In the genomic region with DNA sequence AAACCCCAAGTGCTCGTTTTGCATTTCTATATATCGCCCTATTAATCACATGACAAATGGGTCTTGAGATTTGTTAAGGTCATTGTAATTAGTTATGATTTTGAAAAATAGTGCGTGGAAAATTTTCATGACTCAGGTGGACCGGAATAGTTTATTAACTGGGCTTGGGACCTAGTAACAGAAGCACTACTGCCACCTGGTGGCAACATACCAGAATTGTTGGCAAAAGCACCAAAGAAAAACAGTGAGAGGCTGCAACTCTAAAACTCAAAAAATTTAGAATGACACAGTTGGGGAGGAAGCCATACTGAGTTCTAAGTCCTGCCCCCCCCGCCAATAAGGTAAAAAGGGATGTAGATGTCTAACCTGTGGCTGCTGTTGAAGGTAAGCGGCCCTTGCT, we compare ENCODE assay signal across 11 mouse cellular contexts. TPM values are rescaled to one million over a fixed set of nuclear protein-coding genes. Genes with fewer than 3 reads are reported as not detected.
DNase-seq lines count a peak whose midpoint lies in the region; ATAC-seq and TF ChIP-seq lines count a peak whose summit lies in the region.
"Had no signal": no experiment of that assay in that cellular context is flagged by ENCODE, and none has a peak within 500 bp of the region (broad histone marks: within the 10 kb centered on the region; RNA-seq: fewer than 3 reads in every experiment).

No protein-coding gene starts in this region.

- no peak overlapping the region for H3K9ac ChIP-seq in heart, adult 2 months (ENCODE audit: low read depth, low read length)
- H3K9ac ChIP-seq in intestine, embryonic 16.5 days (ENCODE audit: low read depth, low read length): no peak overlapping the region
- H3K9ac ChIP-seq: embryonic facial prominence, embryonic 12.5 days; limb, embryonic 15.5 days had no signal

- no peaks in the 10 kb centered on the region for H3K79me2 ChIP-seq in heart, adult 2 months (replicated peaks; ENCODE audit: control insufficient read depth, insufficient read depth, low read length)

- TF ChIP-seq POLR2A in heart, adult 2 months (IDR thresholded peaks at IDR 0.05; ENCODE audit: insufficient read depth, low read depth, low read length): no peak
- no peak for TF ChIP-seq POLR2A in spleen, adult 2 months (IDR thresholded peaks at IDR 0.05; ENCODE audit: low read depth, low read length)

- DNase-seq in heart, adult 2 months: peak; percentile 28 to 32
- DNase-seq in heart, postnatal 25 days (ENCODE audit: low spot score): no peak
- peak; percentile 7 for DNase-seq in spleen, adult 2 months (ENCODE audit: low read depth in 1 of 2, low spot score in 2 of 2)
- no peak for DNase-seq in spleen, postnatal 4 days (ENCODE audit: low spot score in 2 of 2)
- peak; percentile 19 for DNase-seq in c-Kit-negative CD71-positive TER-119-positive erythroid progenitor cells, embryonic 14.5 days (ENCODE audit: low read depth, low spot score)
- DNase-seq in hindlimb bud, embryonic 11.5 days (ENCODE audit: extremely low spot score, low read depth, low spot score): peak; percentile 16
- peak; percentile 40 for DNase-seq in retina, adult 2 months (ENCODE audit: low read depth, low spot score)

- no peaks in the 10 kb centered on the region for H3K27me3 ChIP-seq in heart, adult 2 months (ENCODE audit: control insufficient read depth, insufficient read depth, low read length)
- no peaks in the 10 kb centered on the region for H3K27me3 ChIP-seq in spleen, adult 2 months (ENCODE audit: control insufficient read depth, insufficient read depth, low read length)
- no peaks in the 10 kb centered on the region for H3K27me3 ChIP-seq in intestine, embryonic 16.5 days (replicated peaks; ENCODE audit: control insufficient read depth, insufficient read depth, low read length)
- H3K27me3 ChIP-seq: embryonic facial prominence, embryonic 12.5 days; limb, embryonic 15.5 days had no signal

- peak; percentile 89 for TF ChIP-seq CTCF in heart, adult 2 months (IDR thresholded peaks at IDR 0.05)
- peak; percentile 21; the same call in 1 of the 2 replicates for TF ChIP-seq CTCF in spleen, adult 2 months (IDR thresholded peaks at IDR 0.05; ENCODE audit: extremely low read depth, insufficient read depth, insufficient read length, insufficient replicate concordance)

- H3K4me1 ChIP-seq in heart, adult 2 months (ENCODE audit: control insufficient read depth, insufficient read depth, low read length): no peaks in the 10 kb centered on the region
- no peaks in the 10 kb centered on the region for H3K4me1 ChIP-seq in spleen, adult 2 months (ENCODE audit: control insufficient read depth, insufficient read depth, insufficient read length)
- H3K4me1 ChIP-seq in intestine, embryonic 16.5 days (ENCODE audit: control insufficient read depth, insufficient read depth, low read length): no peaks in the 10 kb centered on the region

- no peak for TF ChIP-seq EP300 in heart, adult 2 months (IDR thresholded peaks at IDR 0.05; ENCODE audit: insufficient read depth, low read depth, low read length)

- intact Hi-C loops in heart, adult 2 months (cut with DNase I): loop anchor here (2.0 kb wide), 1 partner anchor 39 kb away; no protein-coding TSS in a partner anchor
- intact Hi-C loops in heart, postnatal 25 days (cut with DNase I): loop anchor here (2.0 to 10.0 kb wide), 3 partner anchors 39 to 332 kb away; no protein-coding TSS in a partner anchor

- ATAC-seq in intestine, embryonic 16.5 days: no peak

- H3K36me3 ChIP-seq in heart, adult 2 months (ENCODE audit: control insufficient read depth, insufficient read depth, low read length): no peaks in the 10 kb centered on the region
- H3K36me3 ChIP-seq in spleen, adult 2 months (ENCODE audit: control insufficient read depth, insufficient read depth, low read length): no peaks in the 10 kb centered on the region
- no peaks in the 10 kb centered on the region for H3K36me3 ChIP-seq in intestine, embryonic 16.5 days (ENCODE audit: control insufficient read depth, insufficient read depth, low read length)
- H3K36me3 ChIP-seq: embryonic facial prominence, embryonic 12.5 days; limb, embryonic 15.5 days had no signal

- H3K4me3 ChIP-seq in heart, adult 2 months: no peak overlapping the region
- no peak overlapping the region for H3K4me3 ChIP-seq in spleen, adult 2 months (ENCODE audit: extremely low read depth, insufficient read depth, insufficient read length)
- no peak overlapping the region for H3K4me3 ChIP-seq in intestine, embryonic 16.5 days (ENCODE audit: low read length)
- H3K4me3 ChIP-seq: embryonic facial prominence, embryonic 12.5 days; limb, embryonic 15.5 days had no signal

- H3K4me2 ChIP-seq in intestine, embryonic 16.5 days (ENCODE audit: low read depth, low read length): no peak overlapping the region
- H3K4me2 ChIP-seq: embryonic facial prominence, embryonic 12.5 days; limb, embryonic 15.5 days had no signal

- 48% methylated on average over 6 of the region's 6 CpGs for WGBS in heart, adult 2 months
- WGBS in spleen, adult 2 months: 65% methylated on average over 6 of the region's 6 CpGs
- WGBS in intestine, embryonic 16.5 days: 45% methylated on average over 6 of the region's 6 CpGs

- no peak overlapping the region for H3K27ac ChIP-seq in heart, adult 2 months
- H3K27ac ChIP-seq in spleen, adult 2 months (ENCODE audit: insufficient read depth, low read length): no peak overlapping the region
- H3K27ac ChIP-seq in intestine, embryonic 16.5 days (ENCODE audit: low read length): no peak overlapping the region
- H3K27ac ChIP-seq: embryonic facial prominence, embryonic 12.5 days; limb, embryonic 15.5 days had no signal

- H3K9me3 ChIP-seq in intestine, embryonic 16.5 days (ENCODE audit: control insufficient read depth, low read length): no peaks in the 10 kb centered on the region
- H3K9me3 ChIP-seq: embryonic facial prominence, embryonic 12.5 days; limb, embryonic 15.5 days had no signal

RNA-seq across cellular contexts. Expression of gene Tbc1d21, which starts 0.6 kb away (rescaled TPM):
- total RNA-seq in heart, adult 2 months (2021): not detected
- polyA plus RNA-seq in heart, adult 2 months (2012; rRNA removed): not detected in 2 replicates
- total RNA-seq in heart, postnatal 25 days (2021): not detected
- not detected in 2 replicates for polyA plus RNA-seq in spleen, adult 2 months (2012; rRNA removed)
- polyA plus RNA-seq in intestine, embryonic 16.5 days (2015; fragmentation: Nextera tagmentation; extraction: Ambion mirVana): not detected in 2 replicates
- polyA plus RNA-seq: embryonic facial prominence, embryonic 12.5 days; limb, embryonic 15.5 days; small intestine, adult 2 months had no signal

RNA-seq across cellular contexts. Expression of gene Loxl1, which starts 56.7 kb away (rescaled TPM):
- 10 to 100 TPM; 22.1 to 28.4 TPM for total RNA-seq in heart, adult 2 months (2021)
- 57.5 and 59.7 TPM in 2 replicates for polyA plus RNA-seq in heart, adult 2 months (2012; rRNA removed)
- total RNA-seq in heart, postnatal 25 days (2021): 10 to 100 TPM; 36.6 to 36.7 TPM
- polyA plus RNA-seq in spleen, adult 2 months (2012; rRNA removed): 26.6 and 29.5 TPM in 2 replicates
- polyA plus RNA-seq in intestine, embryonic 16.5 days (2015; fragmentation: Nextera tagmentation; extraction: Ambion mirVana): 19.1 and 24.5 TPM in 2 replicates

Comparison
In these comparisons a context has a peak if more than half of its experiments do, and no peak if none do; other contexts are left out.
1. DNase-seq: peak in heart, adult 2 months (2 of 2), spleen, adult 2 months (2 of 2), c-Kit-negative CD71-positive TER-119-positive erythroid progenitor cells, embryonic 14.5 days (single experiment), hindlimb bud, embryonic 11.5 days (single experiment) and retina, adult 2 months (single experiment); none in heart, postnatal 25 days (single experiment) and spleen, postnatal 4 days (0 of 2).